In the genomic region with DNA sequence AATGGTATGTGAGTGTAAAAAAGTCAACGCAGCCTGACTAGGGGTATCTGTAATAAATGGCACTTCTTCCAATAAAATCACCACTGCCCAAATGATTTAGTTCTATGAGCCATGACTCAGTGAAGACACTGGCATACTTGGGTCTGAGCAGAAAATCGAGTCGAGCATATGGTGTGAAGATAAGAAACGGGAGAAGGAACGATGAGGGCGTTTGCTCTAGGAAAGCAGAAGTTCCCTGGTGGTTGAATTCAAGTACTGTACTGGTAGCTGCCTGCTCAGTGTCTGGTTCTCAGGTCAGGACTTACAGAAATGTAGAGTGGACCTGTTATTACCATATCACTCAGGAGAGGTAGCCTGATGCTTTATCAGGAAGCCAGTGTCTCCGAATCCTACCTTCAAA, we compare ENCODE assay signal across 29 mouse cellular contexts. TPM values are rescaled to one million over a fixed set of nuclear protein-coding genes. Genes with fewer than 3 reads are reported as not detected.
DNase-seq lines count a peak whose midpoint lies in the region; ATAC-seq and TF ChIP-seq lines count a peak whose summit lies in the region.
"Had no signal": no experiment of that assay in that cellular context is flagged by ENCODE, and none has a peak within 500 bp of the region (broad histone marks: within the 10 kb centered on the region; RNA-seq: fewer than 3 reads in every experiment).

No protein-coding gene starts in this region.

- H3K4me3 ChIP-seq in left cerebral cortex, adult 2 months: no peak overlapping the region
- H3K4me3 ChIP-seq: embryonic facial prominence, embryonic 15.5 days; heart, adult 2 months; heart, embryonic 13.5 days; hindbrain, embryonic 12.5 days; midbrain, embryonic 15.5 days; myocyte; neural tube, embryonic 13.5 days had no signal

- TF ChIP-seq CTCF in left cerebral cortex, adult 2 months (IDR thresholded peaks at IDR 0.05): peak; percentile 30

- intact Hi-C loops in left cerebral cortex, adult 2 months (cut with DNase I): no loop called here
- intact Hi-C loops in left cerebral cortex, postnatal 14 days (cut with DNase I): loop anchor here (5.0 kb wide), 1 partner anchor 48 kb away; no protein-coding TSS in a partner anchor

- peak; percentile 96 for ATAC-seq in common myeloid progenitor, adult 5-6 weeks (replicated peaks; ENCODE audit: low read depth, poor library complexity, severe bottlenecking)
- ATAC-seq in megakaryocyte-erythroid progenitor cell, adult 5-6 weeks (replicated peaks; ENCODE audit: low FRiP score, low TSS enrichment, poor library complexity, severe bottlenecking): peak; percentile 97
- ATAC-seq: forebrain, embryonic 14.5 days; midbrain, embryonic 15.5 days had no signal

- no peak for DNase-seq in left cerebral cortex, adult 2 months (ENCODE audit: extremely low spot score in 1 of 2, low spot score in 2 of 2)
- DNase-seq in left cerebral cortex, postnatal 14 days (ENCODE audit: low spot score in 2 of 2): no peak
- DNase-seq in MEL-GATA-1-ER (ENCODE audit: extremely low read depth, low read depth): peak; percentile 97
- DNase-seq in cerebellum, postnatal 4 days (ENCODE audit: low spot score in 2 of 2): no peak
- DNase-seq in heart, adult 11 months: no peak
- DNase-seq in cerebellum, adult 9-10 months: no peak
- DNase-seq: adrenal gland, postnatal 36 days; cerebellum, adult 18-20 months; cerebellum, postnatal 25 days; gastrocnemius, postnatal 14 days; heart, adult 2 months; heart, postnatal 14 days; kidney, adult 18-20 months; kidney, postnatal 10 days; lung, adult 18-20 months; lung, postnatal 10 days; right cerebral cortex, adult 18-20 months; right cerebral cortex, postnatal 4 days; thymus, adult 18-20 months; thymus, postnatal 36 days had no signal

- no peak overlapping the region for H3K27ac ChIP-seq in left cerebral cortex, adult 2 months
- H3K27ac ChIP-seq: embryonic facial prominence, embryonic 15.5 days; heart, adult 2 months; heart, embryonic 13.5 days; hindbrain, embryonic 12.5 days; midbrain, embryonic 15.5 days; neural tube, embryonic 13.5 days had no signal

RNA-seq across cellular contexts. Expression of gene Prss12, which starts 6.2 kb away (rescaled TPM):
- total RNA-seq in left cerebral cortex, adult 2 months (2021): 10 to 100 TPM; 15.7 to 17.9 TPM
- 10 to 100 TPM; 19.2 to 19.9 TPM for total RNA-seq in left cerebral cortex, postnatal 14 days (2021)
- not detected in 2 replicates for total RNA-seq in common myeloid progenitor, adult 5-6 weeks (2017)
- total RNA-seq in megakaryocyte-erythroid progenitor cell, adult 5-6 weeks (2014; fragmentation: Nextera tagmentation): not detected in 2 replicates
- total RNA-seq in megakaryocyte-erythroid progenitor cell, adult 5-6 weeks (2017): not detected in 2 replicates

RNA-seq across cellular contexts. Expression of gene Mettl14, which starts 54.6 kb away (rescaled TPM):
- total RNA-seq in left cerebral cortex, adult 2 months (2021): 10 to 100 TPM; 11.2 to 12.3 TPM
- 10 to 100 TPM in 1 of 2 experiments, 1 to 10 TPM in 1; 10.0 to 12.2 TPM for total RNA-seq in left cerebral cortex, postnatal 14 days (2021)
- 37.4 and 47.7 TPM in 2 replicates for total RNA-seq in common myeloid progenitor, adult 5-6 weeks (2017)
- 19.5 and 24.2 TPM in 2 replicates for total RNA-seq in megakaryocyte-erythroid progenitor cell, adult 5-6 weeks (2014; fragmentation: Nextera tagmentation)
- total RNA-seq in megakaryocyte-erythroid progenitor cell, adult 5-6 weeks (2017): 33.0 and 42.4 TPM in 2 replicates

Comparison
In these comparisons a context has a peak if more than half of its experiments do, and no peak if none do; other contexts are left out.
1. RNA of gene Prss12, which starts 6.2 kb away (total RNA-seq): 19.2 to 19.9 TPM in left cerebral cortex, postnatal 14 days and 15.7 to 17.9 TPM in left cerebral cortex, adult 2 months; not detected in common myeloid progenitor, adult 5-6 weeks and not detected in megakaryocyte-erythroid progenitor cell, adult 5-6 weeks; every median in the first group is over 10 times any median in the second.